Mouse (Mus musculus): ENCODE results near the gene Oas1d.
"Not testable (repeated sequence)": the region's sequence is repeated elsewhere in the genome, so short reads cannot be mapped to it uniquely, and the experiment has no call there.

Oas1d gene

DNA sequence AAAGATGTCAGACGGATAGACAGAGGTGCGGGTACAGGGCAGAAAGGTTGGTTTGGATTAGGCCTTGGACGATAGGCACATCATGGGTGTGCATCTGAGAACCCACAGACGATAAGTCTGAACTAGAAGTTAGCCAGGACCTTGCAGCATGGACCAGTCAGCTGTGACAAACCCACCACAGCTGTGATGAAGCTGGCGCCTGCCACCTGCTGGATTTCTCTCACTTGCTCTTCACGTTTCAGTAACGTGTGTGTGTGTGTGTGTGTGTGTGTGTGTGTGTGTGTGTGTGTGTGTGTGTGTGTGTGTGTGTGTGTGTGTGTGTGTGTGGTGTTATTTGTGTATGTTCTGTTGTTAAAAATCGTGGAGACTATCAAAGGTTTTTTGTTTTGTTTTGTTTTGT is at the start of gene Oas1d:
Gene Oas1d (plus strand): TSS at position 333 of the 400 bp plus-strand sequence.
- not testable (repeated sequence) for DNase-seq (ENCODE audit: low read depth, low spot score)

DNA sequence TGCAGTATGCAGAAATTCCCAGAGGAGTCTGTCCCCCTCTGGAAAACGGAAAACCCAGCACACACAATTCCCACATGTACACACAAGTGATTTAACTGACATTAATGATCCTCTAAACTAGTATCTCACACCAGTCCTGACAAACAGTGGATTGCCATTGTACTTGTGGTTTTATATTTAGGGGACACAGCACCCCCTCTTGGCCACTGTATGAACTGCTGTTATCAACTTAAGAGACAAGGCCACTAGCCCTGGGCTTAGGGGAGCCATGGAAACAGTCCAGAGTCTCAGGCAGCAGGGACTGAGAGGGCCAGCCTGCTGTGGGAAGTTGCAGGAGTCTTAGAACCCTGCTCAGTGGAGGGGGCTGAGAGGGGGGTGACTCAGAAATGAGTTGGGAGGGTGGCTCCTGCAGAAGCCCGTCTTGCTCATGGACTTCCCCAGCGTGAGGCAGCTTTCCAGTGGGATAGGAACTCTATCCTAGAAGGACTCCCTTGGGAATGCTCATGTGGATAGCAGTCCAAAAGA is 48.9 kb upstream of the Oas1d start:
- DNase-seq (ENCODE audit: low read depth, low spot score): peak; percentile 56

DNA sequence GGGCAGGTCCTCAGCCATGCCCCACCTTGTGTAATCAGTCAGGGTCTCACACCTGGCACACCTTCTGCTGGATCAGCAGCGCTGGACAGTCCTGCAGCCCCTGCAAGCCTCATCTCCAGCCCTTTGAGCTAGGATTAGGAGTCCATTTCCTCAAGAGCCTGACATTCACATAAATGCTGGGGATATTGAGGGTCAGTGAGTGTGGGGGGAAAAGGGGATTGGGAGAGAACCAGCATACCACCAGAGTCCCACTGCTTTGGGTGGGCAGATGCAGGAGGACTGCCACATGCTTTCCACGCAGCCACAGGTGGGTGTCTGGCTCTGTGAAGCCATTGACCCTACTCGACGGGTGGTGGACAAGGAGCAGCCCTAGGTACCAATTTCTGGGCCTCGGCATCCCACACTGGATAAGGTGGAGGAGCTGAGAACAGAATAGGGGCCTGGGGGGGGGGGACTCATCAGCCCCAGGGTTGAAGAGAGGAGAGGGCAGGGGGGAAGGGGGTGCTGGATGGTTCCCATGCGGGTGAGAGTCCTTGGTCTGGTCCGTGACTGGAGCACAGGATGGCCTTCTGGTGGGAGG is 44.8 kb upstream of the Oas1d start:
- no peak for DNase-seq (ENCODE audit: low read depth, low spot score)

DNA sequence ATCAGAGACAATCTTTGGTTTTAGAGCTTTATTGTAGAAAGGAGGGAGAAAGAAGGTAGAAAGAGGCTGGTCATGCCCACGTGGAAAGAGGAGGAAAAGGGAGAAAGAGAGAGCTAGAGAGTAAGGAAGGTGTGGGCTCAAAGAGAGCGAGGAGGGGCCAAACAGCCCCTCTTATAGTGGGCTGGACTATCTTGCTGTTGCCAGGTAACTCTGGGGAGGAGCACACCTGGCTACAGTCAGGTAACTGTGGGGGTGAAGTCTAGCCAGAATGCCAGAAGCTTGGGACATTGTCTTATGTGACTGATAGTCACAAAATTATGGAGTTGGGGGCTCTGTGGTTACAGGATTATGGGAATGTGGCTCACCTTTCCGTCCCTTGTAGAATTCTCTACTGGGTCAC is 44.3 kb upstream of the Oas1d start:
- no peak for DNase-seq (ENCODE audit: low read depth, low spot score)

DNA sequence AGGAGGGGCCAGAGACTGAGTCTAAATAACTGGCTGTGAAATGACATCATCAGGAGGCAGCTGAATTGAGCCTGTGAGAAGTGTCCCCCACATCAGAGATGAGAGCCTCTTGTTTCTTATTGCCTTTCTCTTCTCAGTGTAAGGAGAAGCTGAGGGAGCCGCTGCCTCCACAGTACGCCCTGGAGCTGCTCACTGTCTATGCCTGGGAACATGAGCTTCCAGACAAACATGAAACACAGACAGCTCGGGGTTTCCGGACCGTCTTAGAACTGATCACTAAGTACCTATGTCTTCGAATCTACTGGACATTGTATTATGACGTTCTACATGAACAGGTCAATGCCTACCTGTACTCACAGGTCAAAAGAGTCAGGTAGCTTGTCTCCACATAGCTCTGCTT is 43.6 kb upstream of the Oas1d start:
- DNase-seq (ENCODE audit: low read depth, low spot score): no peak

DNA sequence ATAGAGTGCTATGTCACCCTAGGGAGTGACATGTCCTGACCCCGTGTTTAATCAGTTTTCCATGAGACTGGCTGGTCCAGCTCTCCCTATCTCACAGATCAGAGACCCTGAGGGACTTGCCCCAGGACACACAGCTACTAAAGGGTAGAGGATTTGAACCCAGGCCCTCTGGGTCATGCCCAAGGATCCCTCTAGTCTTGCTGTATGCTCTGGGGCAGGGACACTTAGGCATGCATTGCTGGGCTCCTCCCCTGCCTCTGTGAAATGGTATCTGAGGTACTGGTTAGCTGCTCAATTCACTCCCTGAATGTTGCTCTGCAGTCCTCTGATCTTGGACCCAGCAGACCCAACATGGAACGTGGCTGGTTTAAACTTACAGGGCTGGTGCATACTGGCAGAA is 42.9 kb upstream of the Oas1d start:
- no peak for DNase-seq (ENCODE audit: low read depth, low spot score)

DNA sequence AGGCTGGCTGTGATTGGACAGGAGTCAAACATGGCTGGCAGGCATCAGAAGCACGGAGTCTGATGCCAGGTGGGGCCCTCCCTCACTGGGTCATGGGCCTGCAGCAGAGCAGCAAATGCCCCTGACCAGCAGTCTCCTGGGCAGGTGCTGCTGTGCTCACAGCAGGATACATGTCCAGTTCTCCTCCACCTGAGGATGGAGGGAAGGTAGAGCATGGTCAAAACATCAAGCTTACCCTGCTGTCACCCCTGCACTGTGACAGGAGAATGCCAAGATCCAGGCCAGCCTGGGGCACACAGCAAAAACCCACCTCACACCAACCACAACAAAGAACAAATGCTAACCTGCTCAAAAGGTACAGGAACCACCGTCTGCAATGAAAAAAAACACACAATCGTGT is 37.5 kb upstream of the Oas1d start:
- DNase-seq (ENCODE audit: low read depth, low spot score): not testable (repeated sequence)

DNA sequence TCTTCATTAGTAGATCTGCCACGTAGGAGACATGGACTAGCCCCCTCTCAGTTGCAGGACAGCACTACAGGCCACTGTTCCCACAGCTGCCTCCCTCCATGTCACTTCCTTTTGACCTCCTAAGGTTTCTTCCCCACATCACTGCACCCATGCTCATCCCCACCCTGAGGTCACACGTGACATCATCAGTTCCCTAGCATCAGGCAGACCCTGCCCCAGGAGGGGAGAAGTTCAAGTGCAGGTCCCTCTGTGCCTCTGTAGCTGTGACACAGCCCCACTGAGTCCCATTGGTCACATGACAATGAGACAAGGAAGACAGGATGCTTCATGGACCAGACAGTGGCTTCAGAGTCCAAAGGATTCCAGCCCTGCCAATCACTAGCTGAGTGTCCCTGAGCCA is 36.9 kb upstream of the Oas1d start:
- not testable (repeated sequence) for DNase-seq (ENCODE audit: low read depth, low spot score)

DNA sequence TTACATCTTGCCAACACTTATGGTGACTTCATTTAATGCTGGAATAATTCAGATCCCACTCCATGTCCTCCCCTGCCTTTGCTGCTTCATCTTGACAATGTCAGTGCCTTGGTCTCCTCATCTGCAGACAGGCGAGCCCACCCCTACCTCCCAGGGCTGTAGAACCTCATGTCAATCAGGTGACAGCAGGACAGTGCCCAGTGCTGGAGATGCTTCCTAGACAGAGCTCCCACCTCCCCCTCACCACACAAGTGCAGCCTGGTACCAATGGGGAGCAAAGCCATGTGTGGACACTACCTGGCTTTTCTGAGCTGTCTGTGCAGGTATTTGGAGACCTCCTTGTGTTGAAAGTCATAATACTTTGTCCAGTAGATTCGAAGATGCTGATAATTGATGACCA is 35.5 kb upstream of the Oas1d start:
- not testable (repeated sequence) for DNase-seq (ENCODE audit: low read depth, low spot score)

DNA sequence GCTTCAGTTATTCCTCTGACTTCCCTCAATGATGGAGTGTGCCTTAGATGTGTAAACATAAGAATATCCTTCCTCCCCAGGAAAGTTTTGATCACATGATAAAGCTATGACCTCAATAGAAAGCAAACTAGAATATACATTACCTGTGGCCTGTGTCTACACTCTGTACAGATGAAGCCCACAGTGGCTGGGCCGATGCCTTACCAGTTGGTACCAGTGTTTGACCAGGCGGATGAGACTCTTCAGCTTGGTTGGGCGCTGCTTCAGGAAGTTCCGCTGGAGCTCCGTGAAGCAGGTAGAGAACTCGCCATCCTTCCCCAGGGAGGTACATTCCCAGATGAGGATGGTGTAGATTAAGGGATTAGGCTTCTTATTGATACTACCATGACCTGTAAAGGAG is 32.7 kb upstream of the Oas1d start:
- not testable (repeated sequence) for DNase-seq (ENCODE audit: low read depth, low spot score)

DNA sequence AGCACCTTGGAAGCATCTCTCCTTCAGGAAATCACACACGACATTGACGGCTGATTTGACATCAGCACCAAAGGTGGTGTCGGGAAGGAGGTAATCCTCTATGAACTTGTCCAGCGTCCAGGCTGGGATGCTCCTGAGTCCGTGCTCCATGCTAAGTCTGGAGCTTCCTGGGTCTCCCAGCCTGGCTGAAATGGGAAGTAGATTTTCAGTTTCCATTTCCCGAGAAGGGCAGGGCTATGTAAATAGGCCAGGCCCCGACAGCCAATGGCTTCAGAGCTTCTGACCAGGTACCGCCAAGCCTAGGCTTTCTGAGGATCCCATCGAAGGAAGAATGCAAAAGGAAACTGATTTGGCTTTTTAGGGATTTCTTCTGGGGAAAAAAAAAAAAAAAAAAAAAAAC is 26.9 kb upstream of the Oas1d start, which contains the start of gene Oas1g:
Gene Oas1g (minus strand): TSS at position 201 of the 400 bp plus-strand sequence.
- DNase-seq (ENCODE audit: low read depth, low spot score): not testable (repeated sequence)

DNA sequence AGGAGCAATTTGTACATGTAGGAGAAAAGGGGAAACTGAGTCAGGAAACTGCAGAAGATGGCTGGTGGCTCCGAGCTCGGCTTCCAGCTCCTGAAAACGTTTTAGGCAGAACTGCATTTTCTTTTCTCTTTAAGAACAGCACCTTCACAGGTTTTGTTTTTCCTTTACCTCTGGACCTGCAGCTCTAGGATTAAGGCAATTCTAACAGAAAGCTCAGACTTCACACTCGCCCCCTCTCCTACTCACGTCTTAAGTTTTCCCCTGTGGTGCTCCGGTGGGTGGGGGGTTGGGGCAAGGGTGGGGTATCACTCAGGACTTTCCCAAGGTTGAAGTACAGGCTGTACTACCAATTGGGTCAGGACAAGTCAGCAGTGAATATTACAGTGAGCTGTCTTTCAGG is 26.5 kb upstream of the Oas1d start:
- DNase-seq (ENCODE audit: low read depth, low spot score): no peak

DNA sequence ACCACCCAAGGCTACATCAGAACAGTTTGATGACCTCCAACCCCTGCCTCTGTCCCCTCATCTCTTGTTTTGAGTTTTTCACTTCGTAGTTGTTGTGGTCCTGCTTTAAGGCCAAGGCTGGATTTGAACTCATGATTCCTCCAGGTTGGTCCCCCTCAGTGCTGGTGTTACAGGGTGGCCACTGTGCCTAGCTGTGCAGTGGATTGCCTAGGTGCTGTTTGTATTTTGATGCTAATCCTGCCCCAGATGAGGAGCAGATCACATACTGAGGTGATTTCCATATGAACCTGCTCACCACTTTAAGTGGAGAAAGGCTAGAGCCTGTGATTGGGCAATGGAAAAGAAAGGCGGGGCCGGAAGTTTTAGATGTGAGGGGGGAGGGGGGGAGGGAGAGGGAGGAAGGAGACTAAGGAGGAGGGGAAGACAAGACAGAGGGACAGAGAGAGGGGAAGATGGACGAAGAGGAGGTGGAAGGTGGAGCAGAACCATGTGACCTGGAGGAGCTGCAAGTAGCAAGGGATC is 26.0 kb upstream of the Oas1d start:
- DNase-seq (ENCODE audit: low read depth, low spot score): not testable (repeated sequence)

DNA sequence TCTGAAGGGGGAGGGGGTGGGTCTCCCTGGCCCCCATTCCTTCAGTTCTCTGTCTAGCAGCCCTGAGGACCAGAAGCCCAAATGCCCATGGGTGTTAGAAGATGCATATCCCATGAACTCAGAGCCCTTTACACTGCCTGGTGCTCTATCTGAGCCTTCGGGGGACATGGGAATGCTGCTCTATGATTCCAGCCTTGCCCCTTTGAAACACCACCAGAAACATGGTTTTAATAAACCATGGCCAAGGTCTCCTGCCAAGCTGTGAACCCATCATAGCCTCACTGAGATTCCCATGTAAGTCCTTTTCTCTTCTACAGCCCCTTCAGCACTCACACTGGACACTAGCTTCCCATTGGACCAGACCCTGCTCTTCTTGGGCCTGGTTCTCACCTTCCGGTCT is 24.3 kb upstream of the Oas1d start:
- no peak for DNase-seq (ENCODE audit: low read depth, low spot score)

DNA sequence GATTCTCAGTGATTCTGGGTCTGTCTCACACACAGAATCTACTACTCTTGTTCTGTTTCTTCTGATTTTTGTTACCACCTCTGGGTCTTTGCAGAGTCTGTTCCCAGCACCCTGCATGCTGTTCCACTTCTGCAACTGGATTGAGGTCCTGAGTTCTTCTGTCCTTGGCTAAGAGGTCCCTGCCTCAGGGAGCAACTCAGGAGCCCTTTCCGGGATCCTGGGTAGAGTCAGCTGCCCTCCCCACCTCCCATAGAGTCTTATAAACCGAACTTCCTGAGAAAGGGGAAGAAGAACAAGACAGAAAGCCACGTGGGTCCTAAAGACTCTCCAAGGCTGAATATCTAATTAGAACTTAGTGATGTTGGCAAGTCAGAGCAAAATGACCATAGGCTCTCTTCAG is 23.3 kb upstream of the Oas1d start:
- DNase-seq (ENCODE audit: low read depth, low spot score): no peak

DNA sequence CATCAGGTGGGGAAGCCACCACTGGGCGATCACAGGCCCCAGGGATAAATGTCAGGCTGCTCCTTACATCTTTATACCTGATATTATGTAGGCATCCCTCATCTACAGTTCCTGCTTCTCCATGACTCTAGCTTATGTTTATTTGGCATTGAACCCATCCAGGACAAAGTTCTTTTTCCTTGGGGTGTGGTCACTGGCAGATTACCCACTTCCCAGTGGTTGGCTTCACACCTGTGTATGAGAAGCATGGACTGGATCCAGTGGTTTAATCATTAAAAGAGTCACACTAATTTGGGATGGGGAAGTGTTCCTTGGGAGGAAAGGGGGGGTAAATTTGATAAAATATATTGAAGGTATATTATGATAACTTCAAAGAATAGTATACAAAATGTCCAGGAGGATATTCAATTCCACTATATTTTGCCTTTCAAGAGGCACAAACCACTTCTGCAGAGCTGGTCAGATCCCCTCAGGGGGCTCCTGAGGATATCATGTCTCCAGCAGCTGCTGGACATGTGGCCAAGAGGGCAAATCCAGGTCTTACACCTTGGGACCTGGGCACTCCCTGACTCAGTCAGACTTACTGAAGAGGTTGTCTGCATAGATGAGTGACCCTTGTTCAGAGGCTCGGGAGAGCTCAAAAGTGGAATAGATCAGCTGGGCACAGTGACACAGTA is 22.6 kb upstream of the Oas1d start:
- DNase-seq (ENCODE audit: low read depth, low spot score): not testable (repeated sequence)

DNA sequence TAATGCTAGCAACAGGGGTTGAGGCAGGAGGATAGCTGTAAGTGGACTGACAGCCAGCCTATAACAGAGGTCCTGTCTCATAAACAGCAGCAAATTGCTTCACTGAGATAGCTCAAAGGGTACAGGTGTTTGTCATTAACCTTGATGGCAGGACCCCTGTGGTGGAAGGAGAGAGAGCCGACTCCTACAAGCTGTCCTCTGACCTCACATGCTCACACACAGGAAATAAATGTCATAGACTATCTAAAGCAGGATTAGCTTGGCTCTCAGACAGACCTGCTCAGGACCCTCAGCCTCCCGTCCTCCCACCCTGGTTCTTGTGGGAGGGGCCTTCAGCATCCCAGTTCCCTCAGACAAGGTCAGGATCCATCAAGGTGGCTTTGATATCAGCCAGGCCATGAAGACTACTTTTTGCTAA is 22.1 kb upstream of the Oas1d start:
- DNase-seq (ENCODE audit: low read depth, low spot score): no peak

DNA sequence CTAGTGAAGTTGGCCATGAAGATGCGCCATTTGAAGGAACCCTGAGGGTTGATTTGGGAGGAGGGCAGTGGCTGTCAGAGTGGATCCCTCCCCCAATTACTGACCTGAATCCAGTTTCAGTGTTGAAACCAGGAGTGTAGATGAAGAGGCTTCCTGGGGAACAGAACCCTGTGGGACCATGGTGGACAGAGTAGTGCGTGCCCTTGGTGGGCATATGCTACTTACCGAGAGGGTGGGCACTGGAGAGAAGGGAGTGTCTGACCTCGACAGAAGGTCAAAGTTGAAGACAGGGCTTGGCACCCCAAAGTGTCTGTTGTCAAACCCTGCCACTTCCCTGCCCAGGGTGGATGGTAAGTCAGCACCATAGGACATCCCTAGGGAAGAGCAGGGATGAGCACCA is 20.5 kb upstream of the Oas1d start:
- DNase-seq (ENCODE audit: low read depth, low spot score): not testable (repeated sequence)

DNA sequence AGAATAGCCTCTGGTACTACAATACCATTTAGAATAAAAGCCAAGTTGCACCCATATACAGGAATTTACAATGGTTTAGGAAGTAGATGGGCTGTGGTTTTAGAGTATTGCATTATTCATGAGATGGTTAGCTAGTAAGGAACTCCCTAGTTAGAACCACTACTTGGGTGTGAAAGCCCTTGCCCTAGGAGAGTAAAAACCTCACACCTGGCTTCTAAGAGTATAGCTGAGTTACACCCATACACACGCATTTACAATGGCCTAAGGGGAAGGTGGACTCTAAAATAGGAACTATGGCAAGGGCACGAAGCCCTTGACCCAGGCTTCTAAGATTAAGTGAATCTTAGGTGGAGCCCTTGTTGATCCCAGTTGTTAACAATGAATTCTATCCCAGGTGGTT is 19.6 kb upstream of the Oas1d start:
- not testable (repeated sequence) for DNase-seq (ENCODE audit: low read depth, low spot score)

DNA sequence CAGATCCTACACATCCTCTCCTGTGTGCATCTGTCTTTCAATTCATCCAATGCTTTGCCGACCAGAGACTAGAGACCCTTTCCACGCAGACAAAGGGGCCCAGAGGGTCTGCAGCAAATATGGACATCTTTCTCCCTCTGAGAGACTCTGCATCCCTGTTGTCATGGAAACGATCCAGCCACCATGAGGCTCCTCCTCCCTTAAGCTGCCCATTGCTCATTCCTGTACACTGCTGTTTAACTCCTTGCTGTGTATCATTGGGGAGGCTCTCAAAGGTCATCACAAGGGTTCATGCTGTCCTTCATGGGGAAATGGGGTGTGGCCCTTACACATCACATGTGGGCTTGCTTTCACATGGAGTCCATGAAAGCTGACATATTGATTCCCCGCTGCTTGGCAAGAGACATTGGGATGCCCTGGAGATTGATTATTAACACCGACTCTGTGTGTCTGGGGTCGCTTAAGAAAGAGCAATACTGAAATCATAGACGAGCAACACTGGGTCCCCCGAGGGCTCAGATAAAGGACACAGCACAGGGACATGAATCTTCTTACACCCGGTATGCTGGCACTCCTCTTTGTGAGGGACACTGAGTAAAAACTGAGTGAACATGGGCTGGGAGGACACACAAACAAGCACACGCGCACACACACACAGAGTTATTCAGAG is 19.0 kb upstream of the Oas1d start:
- DNase-seq (ENCODE audit: low read depth, low spot score): no peak

DNA sequence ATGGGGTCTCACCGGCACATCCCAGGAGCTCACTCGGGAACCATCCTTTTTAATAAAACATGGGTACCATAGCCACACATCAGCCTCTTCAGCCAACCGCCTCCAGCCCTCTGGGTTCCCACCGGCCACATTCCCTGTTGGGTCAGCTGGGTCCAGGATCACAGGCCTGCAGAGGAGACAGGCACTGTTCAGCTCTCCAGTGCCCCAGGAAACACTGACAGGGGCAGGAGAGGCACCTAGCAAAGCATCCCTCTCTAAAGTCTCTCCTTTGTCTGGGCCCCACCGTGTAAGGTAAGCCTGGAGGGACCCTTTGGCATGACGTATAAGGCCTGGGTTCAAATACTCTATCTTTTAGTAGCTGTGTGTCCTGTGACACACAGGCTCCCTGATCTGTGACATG is 16.0 kb upstream of the Oas1d start:
- no peak for DNase-seq (ENCODE audit: low read depth, low spot score)

DNA sequence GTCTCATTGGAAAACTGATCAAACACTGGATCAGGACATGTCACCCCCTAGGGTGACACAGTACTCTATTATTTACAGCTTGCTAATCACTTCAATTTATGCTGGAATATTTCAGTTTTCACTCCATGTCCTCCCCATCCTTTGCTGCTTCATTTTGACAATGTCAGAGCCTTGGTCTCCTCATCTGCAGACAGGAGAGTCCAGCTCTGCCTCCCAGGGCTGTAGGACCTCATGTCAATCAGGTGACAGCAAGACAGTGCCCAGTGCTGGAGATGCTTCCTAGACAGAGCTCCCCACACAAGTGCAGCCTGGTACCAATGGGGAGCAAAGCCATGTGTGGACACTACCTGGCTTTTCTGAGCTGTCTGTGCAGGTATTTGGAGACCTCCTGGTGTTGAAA is 15.6 kb upstream of the Oas1d start:
- DNase-seq (ENCODE audit: low read depth, low spot score): no peak
